Mouse (Mus musculus) layer of hippocampus, adult 9-11 months (tissue): ENCODE measurements at regions not wholly inside any gene's neighbourhood (a gene's known extent, or its start where the extent isn't known, plus 50 kb on each side); places are given as distances from the start of the nearest gene placed in this dataset.
"Not testable (repeated sequence)": the region's sequence is repeated elsewhere in the genome, so short reads cannot be mapped to it uniquely, and the experiment has no call there.

Experiments used
- DNase-seq: peaks from one replicate; pipeline ENCODE4 v3.0.0; 2022

DNA sequence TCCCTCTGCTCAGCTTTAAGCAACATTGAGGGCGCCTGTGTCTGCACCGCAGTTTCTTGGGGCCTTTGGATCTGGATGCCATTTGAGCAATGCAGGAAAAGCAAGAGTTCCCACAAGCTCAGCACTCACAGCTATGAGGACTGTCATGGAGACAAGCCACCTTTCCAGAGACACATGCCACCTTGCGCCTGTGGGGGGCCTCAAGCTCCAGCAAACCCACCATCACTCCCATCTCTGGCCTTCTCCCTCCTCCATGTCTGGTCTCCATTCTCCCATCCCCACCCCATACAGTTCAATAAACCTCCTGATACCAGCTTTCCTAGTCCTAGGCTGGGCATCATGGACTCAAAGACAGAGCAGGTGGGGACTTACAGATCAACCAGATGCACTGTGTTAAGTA lies 97.8 kb downstream of the Wdr11 start:
- DNase-seq = no peak

DNA sequence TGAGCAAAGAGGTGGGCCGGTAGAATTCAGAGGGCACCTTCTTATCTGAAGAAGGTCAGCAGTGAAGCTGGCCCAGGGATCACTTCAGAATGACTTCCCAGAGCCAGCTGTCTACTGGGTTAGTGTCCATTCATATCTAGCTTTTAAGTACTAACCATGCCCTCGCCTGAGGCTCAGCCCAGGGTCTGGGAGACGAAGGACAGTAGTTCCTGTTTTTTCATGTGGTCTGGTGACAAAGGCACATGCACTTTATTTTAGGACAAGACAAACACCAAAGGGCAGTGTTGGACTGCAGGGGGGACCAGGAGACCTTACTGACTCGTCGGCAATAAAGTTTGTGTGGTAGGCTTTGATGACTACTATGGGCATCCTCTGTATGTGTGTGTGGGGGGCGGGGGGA lies 99.2 kb downstream of the Wdr11 start:
- no peak for DNase-seq

DNA sequence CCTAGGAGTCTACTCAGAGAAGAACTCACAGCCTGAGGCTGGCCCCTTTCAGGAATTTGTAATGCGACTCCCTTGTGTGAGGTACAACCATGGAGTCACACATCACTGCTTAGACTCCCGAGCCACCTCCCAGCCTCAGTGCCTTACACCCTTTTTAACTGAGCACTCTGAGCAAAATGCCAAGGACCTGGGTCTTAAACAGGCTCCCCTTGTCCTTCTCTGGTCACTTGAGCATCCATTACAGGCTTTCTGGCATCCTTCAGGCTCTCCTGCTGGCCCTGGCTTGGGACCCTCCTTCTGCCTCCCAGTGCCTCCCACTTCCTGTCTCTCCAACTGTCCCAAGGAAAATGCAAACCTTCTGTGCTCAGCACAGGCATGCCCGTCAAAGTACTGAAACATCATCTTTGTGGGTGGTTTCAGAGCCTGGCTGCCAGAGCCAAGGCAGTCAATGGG lies 100.0 kb downstream of the Wdr11 start:
- peak; percentile 17 for DNase-seq

DNA sequence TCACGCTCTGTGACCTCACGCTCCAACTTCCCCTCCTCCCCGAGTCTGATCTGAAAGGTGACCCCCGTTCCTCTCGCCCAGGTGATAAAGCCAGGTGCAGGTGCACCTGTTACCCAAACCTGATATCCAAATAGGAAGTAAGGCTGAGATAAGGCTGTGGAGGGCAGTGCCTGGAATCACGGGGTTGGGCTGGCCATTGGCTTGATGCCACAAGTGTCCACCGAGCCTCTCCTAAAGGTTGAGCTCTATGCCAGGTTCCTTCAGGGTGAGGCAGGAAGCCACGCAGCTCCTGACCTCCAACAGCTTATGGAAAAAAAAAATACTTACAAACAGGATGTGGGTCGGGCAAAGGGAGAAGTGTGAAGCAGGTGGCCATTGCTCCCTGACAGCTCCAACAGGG lies 102.0 kb downstream of the Wdr11 start:
- DNase-seq = no peak

DNA sequence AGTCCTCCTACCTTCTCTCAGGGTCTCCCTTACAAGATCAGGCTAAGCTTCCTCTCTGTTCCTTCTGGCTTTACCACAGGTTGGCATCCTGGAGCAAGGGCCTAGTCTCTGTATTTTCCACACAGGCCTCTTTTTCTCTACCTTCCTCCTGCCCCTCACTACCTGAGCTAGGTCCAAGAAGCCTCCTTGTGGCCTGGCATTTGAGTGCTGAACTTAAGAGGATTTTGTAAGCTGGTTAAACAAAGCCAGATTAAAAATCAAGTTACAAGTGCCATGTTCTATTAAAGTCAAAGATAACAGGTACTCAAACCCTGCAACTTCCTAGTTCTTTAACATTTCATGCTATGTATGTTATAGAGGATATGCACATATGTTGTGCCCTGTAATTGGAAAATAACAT lies 102.5 kb downstream of the Wdr11 start:
- DNase-seq = no peak

DNA sequence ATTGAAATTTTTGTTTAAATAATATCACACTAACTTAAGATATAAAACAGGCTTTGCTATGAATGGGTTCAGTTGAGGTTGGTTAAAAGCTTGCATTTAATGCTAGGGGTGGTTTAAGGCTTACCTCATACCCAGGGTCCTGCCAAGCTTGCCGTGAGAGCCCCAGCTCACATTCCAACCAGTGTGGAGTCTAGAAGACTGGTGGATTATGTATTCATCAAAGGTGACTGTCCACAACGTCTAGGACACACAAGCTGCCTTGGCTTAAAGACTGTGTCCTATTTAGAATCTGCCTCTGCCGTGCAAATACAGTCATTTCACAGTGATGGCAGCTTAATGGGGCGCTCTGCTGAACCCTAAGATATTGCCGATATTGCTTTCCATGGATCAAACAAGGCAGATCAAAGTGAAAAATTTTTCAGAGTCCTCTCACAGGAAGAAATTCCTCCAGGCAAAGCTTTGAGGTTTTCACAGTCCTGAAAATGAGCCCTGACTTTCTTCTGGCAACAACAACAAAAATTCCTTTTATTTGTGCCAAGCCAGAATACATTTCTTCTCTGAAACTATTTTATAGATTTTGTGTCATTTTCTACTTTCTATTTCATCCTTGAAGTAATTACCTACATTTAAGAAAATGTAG lies 108.4 kb downstream of the Wdr11 start:
- DNase-seq = no peak

DNA sequence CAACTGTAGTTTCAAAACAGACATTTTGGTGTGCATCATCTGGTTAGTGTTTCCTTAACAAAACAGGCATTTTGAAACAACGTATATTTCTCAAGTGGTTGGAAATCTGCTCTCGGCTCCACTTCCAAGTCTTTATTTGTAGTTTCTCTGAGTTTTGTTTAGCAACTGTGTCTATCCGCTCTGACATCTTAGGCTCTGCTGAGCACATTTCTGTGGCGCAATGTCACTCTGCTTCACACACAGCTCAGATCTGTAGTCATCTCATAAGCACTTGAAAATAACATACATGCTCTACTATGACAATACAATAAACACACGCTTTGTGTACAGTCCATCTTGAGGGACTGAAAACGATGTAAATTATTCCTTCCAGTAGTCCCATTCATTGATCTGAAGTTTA lies 135.9 kb downstream of the Wdr11 start:
- no peak for DNase-seq

DNA sequence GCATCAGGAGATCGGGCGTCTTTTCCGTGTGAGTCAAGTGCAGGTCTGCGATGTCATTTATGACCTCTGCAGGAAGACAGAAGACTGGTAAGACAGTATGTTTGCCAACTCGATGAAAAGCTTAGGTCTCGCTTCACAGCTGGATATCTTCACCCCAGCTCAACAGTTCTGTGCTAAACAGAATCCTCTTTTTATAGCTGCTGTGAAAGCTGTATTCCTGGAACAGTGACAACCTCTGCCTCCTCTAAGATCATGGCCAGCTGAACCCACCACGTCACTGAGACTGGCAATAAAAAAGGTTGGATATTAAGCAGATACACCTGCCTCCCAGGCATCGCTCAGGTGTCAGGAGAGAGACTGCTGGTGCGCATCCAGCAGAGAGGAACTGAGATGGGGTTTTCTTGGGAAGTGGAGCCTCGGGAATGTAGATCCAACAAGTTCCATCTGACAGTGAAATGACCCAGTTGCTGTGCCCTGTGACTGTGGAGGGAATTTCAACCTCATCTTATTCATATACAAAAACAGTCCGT lies 138.1 kb downstream of the Wdr11 start:
- DNase-seq = no peak

DNA sequence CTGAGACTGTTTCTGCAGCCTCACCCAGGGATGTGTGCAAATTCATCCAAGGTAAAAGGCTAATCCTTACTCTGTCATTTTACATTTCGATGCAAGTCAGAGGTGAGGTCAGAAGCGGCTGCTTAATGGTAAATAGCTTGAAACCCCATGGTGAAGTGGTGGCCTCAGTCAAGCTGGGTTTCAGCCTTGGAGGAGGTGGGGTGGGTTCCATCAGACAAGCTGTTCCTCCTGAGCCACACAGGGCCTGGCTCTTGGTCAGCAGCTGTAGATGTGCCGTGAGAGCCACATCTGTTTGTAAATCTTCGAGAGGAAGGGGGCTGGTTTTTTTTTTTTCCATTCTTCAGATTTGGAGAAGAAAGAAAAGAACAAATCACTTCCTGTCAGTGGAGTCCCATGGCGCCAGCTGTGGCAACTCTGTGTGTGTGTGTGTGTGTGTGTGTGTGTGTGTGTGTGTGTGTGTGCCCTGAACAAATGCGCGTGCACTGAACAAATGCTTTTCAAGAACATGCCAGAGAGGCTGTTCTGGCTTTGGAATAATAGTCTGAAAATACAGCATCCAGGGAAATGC lies 139.2 kb downstream of the Wdr11 start:
- no peak for DNase-seq

DNA sequence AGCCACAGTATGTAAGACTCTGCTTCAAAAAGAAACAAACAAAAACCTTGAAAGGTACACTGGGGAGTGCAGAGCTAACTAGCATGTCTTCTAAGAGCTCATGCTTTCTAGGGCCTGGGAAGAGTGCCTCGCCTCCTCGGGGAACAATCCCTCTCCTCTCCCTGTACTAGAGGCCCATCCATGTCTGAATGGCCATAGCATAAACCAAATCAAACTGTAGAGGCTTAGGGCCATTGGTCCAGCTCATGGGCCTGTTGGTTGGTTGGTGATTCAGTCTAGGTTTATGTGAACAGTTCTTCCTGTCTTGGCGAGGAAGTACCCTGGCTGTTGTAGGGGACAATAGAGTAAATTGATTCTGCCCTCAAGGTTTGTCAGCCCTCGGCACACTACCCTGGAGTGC lies 151.0 kb downstream of the Wdr11 start:
- DNase-seq = no peak

DNA sequence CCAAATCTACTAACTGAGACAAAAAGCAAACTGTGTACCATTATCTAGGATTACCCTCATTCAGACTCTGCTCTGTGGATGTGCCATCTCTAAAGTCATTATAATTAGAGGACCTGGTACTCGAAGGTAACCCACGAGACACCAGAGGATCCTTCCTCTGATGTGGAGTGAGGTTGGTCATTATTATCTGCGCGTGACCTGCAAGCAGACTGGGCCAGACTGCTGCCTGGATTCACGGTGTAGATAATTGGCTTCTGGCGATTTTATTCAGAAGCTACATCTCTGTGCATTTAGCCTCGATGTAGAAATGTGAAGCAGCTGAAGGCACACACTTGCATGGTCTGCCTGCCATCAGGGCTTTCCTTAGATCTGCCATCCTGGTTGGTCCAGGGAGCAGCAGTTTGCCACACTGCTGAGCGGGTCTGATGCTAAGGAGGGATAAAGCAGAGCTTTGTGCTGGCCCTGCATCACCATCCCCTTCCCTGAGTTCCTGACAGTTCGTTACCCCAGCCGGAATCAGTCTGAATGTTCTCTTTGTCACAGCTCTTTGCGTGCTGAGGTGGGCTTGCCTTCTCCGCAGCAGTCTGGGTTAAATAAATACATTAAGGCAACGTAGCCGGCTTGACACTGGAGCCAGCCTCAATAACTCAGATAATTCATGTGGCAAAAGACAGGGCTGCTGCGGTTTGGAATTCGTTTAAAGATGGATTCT lies 152.4 kb downstream of the Wdr11 start:
- no peak for DNase-seq

DNA sequence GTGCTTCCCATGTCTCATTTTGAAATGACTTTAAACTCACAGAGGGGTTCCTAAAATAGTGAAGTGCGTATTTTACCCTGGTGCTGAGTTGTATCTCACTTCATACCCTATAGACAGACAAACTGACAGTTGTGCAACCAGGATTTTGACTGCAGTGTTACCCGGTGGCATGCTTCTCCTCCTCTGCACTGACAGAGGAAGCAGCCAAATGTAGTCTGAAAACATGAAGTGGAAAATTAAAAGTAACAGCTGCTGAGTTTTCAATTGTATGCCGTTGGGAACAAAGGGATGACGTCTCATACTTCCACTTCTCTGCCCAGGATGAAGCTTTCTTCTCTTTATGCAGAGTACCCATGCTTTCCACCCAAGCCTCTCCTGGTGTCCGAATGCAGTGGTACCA lies 155.0 kb downstream of the Wdr11 start:
- DNase-seq = no peak

DNA sequence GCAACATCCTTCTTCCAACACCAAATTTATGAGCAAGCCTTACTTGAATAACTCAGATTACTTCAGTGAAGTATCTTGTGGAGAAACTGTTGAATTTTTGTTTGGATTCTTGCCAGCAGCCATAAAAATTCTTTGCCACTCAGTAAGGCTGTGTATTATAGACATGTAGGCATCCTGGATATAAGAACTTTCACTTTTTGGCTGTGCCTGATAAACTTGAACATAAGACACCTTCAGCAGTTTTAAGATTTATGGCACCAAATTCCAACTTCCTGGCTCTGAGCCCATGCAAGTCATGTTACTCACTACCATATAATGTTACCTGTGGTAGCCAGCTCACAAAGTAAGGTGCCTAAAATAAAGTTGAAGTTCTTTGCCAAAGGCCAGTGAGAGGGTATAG lies 159.3 kb downstream of the Wdr11 start:
- DNase-seq = no peak

DNA sequence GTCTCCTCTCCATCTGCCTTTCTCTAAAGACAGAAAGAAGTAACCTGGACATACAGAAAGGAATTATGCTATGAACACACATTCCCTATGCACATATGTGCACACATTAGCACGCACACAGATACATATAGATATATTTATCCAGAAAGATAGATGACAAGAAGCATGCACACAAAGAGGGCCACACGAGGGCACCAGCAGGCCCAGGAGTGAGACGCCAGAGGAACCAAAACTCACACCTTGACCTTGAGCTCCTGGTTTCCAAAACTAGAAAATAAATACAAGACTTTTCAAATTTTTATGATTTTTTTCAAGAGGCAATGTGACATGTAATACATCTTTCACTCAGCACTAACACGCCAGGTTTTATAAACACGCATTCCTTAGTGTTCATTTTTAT lies 163.1 kb downstream of the Wdr11 start:
- DNase-seq = no peak

DNA sequence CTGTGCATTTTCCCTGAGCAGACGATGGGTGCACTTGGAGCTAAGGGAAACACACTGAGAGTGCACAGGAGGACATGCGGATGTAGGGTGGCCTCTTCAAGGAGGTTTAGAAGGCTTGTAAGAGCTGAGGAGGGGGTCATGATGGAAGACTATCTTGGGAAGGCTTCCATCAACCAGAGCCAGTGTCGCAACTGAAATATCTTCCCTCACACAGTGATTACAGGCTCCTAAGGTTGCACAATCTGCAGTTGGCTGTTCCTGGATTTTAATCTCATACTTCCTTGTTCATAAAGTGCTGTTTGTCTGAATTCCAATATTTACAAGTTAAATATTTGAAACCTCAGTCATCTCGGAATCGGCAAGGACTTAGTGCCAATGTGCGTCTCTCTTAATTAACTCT lies 164.5 kb downstream of the Wdr11 start:
- DNase-seq = no peak

DNA sequence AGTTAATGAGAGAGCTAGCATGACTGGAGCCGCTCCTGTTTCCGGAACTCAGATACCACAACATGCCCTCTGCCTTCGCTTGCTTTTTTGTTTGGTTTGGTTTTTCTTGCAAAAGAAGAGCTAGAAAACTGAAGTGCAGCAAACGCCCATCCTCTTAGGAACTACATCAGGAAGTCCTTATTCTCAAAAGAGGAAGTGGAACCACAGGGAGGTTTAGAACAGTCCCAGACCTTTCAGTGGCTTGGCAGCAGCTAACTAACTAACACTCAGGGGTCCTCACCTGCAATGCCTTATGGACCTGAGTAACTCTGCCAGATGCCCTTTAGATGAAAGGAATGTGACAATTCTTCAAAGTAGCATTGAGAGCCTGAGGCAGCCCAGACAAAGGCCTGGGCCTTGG lies 168.2 kb downstream of the Wdr11 start:
- DNase-seq = no peak

DNA sequence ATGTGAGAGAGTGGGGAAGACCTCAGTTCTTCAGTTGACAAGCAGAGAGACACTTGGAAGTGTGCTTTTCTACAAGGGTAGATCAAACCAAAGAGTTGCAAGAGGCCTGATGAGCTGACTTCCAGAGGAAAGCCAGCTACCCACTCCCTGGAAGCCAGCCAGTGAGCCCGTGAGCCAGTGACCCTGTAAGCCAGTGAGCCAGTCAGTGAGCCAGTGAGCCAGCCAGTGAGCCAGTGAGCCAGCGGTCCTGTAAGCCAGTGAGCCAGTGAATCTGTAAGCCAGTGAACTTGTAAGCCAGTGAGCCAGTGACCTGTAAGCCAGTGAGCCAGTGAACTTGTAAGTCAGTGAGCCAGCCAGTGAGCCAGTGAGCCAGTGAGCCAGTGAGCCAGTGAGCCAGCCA lies 168.7 kb downstream of the Wdr11 start:
- DNase-seq = no peak

DNA sequence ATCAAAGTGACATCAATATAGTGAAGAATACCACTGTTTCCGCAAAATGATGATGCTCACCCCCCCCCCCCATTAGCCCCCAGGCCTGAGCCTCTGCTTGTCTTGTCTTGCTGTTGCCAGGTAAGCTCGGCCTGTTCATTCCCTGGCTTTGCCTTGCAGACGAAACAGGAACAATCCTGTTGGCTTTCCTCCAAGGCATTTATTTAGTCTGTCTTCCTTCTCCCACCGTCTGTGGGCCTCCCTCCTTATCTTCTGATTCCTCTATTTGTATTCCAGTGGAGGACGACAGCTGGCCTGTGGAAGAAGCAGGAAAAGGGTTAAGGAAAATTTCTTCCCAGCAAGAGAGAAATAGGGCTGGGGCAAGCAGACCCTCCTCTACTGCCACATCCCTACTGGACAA lies 172.1 kb downstream of the Wdr11 start:
- DNase-seq = no peak

DNA sequence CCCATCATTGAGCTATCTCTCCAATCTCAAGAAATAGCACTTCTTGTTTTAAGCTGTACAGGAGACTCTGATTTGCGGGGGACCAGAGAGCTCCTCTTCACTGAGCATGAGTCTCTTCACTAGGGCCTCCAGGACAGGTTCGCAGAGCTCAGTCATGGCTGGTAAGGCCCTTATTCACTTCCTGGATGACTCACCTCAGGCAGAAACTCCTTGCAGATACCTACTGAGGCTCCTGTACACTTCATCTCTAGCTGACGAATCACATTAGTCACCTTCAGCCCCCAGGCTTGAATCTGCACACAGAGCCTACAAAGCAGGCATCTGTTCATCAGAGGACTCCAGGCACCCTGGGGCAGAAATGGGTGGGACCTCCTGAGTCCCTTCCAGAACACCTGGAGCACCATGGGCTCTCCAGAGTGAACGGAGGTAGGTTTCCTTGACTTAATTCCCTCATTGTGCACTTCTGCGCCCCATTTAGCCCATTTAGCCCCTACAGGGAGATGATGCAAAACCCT lies 172.8 kb downstream of the Wdr11 start:
- DNase-seq = no peak

DNA sequence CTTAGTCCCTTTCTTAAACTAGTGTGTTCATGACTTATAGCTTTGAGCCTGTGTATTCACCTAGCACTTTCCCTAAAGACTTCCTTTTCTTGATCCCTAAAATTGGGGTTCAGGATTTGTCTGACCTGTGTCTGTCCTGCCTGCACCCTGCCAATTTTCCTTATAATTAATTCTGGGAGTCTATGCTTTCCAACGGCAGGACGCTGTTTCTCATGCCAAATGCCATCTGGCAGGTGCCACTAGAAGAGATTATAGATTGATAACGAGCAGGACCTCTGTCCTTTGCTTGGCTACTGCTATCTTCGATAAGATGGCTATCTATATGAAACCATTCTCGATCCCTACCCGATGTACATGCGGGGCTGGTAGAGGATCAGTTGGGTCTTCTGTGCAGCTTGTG lies 174.0 kb downstream of the Wdr11 start:
- no peak for DNase-seq

DNA sequence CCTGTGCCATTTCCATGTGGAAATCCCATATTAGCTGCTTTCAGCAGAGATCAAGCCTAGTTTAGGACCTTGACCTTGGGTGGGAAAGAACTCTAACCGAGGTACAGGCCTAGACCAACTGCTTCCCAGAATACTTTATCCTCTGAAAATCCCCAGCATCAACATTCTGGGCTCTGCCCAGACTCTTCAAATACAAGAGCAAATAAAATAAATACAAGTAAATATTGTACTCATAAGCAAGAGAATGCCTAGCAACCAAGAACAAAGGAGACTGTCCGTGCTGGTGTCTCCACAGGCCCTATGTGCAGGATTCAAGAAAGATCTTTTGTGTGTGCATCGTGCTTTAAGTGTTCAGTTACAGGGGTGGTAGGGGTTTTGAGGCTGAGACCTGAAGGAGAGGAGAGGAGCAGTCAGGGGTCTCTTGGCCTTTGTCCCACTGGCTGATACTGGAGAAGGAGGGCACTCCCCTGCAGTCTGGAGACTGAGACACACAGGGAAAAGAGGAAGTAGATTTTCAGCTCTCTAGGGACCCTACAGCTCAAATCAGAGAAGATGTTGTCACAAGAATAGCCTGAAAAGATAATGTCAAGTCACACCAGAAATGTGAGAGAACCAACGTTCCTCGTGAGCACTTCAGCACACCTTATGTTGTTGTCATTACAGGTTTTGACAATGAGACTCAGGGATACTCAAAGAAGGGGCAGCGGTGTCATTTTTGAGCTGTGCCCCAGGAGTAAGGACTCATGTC lies 174.6 kb downstream of the Wdr11 start:
- DNase-seq = no peak

DNA sequence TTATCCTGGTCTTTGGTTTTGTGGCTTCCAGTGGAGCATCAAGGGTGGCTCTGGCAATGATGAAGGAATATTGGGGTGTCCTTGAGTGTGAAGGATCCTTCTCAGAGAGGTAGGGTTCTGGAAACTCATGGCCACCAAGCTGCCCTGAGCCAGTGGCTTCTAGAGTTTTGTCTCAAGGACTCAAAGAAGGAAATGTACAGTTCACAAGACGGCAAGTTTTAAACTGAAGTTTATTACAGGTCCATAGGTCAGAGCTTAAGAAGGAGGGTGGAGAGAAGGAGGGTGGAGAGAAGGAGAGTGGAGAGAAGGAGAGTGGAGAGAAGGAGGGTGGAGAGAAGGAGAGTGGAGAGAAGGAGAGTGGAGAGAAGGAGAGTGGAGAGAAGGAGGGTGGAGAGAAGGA lies 178.0 kb downstream of the Wdr11 start:
- not testable (repeated sequence) for DNase-seq

DNA sequence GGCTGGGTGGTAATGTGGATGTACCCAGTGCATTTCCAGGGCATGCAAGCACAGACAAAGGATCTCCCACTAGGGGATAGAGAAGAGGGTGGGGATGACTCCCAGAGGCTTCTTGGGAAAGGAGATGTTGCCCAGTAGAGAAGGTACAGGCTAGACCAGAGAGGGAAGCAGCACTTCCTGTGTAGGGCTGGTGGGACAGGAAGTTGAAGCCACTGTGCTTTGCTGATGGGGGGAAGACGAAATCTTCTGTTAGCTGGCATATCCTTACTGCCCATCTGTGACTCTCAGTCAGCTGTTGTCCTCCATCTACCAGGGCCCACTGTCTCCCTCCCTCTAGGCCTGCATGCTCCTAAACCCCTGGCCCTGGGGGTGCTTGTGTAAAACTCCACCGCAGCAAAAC lies 180.2 kb downstream of the Wdr11 start:
- DNase-seq = no peak
